ENCODE assay signal across 8 mouse cellular contexts in the genomic region with DNA sequence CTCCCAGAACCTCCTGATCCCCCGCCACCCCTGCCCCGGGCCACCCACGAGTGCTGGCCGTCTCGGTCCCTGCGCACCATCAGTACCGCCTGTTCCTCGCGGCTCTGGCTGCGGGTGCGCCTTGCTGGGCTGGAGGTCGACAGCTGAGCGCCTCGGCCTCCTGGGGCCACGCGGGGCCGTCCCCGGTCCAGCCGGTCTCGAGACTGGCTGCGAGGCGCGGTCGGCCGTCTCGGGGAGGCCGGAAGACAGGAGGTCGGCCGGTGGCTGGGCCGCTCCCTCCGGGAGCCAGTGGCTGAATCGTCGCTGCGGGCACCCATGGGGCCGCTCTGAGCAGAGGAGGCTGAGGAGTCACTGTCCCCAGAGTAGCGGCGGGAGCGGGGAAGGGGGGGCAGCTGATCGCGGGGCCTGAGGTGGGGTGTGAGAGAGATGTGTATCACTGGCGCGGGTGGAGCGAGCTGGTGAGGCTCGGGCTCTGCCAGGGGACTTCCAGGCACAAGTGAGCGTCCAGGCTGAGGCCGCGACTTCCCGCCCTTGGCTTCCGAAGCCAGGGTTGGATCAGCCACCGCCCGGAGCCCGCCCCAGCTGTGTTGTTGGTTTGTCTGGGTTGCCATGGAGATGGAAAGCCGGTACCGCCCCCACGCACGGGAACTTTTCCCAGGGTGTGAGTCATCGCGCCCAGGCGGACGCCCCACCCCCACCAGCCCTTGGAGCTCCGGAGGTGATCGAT. TPM values are rescaled to one million over a fixed set of nuclear protein-coding genes. Genes with fewer than 3 reads are reported as not detected.
DNase-seq lines count a peak whose midpoint lies in the region; ATAC-seq and TF ChIP-seq lines count a peak whose summit lies in the region.

No protein-coding gene starts in this region.

- peaks cover 36% of the 10 kb centered on the region for H3K4me1 ChIP-seq in neural tube, embryonic 14.5 days (ENCODE audit: control insufficient read depth, insufficient read depth, low read length)

- WGBS in neural tube, embryonic 14.5 days = 2% methylated on average over 54 of the region's 62 CpGs

- peak overlapping the region; percentile 92 for H3K4me3 ChIP-seq in layer of hippocampus, adult 2 months
- H3K4me3 ChIP-seq in neural tube, embryonic 14.5 days (ENCODE audit: low read depth, low read length) = peak overlapping the region; percentile 24

- TF ChIP-seq CTCF in layer of hippocampus, adult 2 months (conservative IDR thresholded peaks at IDR 0.05) = no peak

- H3K9ac ChIP-seq in neural tube, embryonic 14.5 days (replicated peaks; ENCODE audit: low read depth, low read length) = peak overlapping the region; percentile 39

- no peak for ATAC-seq in neural tube, embryonic 14.5 days (ENCODE audit: low read depth)

- no peaks in the 10 kb centered on the region for H3K9me3 ChIP-seq in neural tube, embryonic 14.5 days (ENCODE audit: control insufficient read depth, low read length)

- peak overlapping the region; percentile 54 for H3K4me2 ChIP-seq in neural tube, embryonic 14.5 days (ENCODE audit: low read depth, low read length)

- peak overlapping the region; percentile 93 for H3K27ac ChIP-seq in layer of hippocampus, adult 2 months
- no peak overlapping the region for H3K27ac ChIP-seq in neural tube, embryonic 14.5 days (ENCODE audit: low read depth, low read length)

- peaks cover 49% of the 10 kb centered on the region for H3K27me3 ChIP-seq in neural tube, embryonic 14.5 days (ENCODE audit: control insufficient read depth, insufficient read depth, low read length)

- peaks cover 10% of the 10 kb centered on the region; the same call in 1 of the 2 replicates for H3K36me3 ChIP-seq in neural tube, embryonic 14.5 days (ENCODE audit: control insufficient read depth, insufficient read depth, low read length)

- peak; percentile 94 for DNase-seq in ES-CJ7 (ENCODE audit: low read depth, low spot score)
- peak; percentile 75 for DNase-seq in cerebellum, adult 11-12 months
- DNase-seq in forelimb bud, embryonic 11.5 days (ENCODE audit: low read depth, low spot score) = peak; percentile 76
- peak; percentile 97 for DNase-seq in heart, postnatal 4 days
- peak; percentile 94 to 97 for DNase-seq in layer of hippocampus, adult 2 months (ENCODE audit: low spot score in 2 of 2)
- DNase-seq in lung, adult 18-20 months = peak; percentile 96 to 98
- peak; percentile 53 to 60 for DNase-seq in thymus, adult 18-20 months

RNA-seq across cellular contexts. Expression of a gene that starts 3.6 kb away (rescaled TPM):
- total RNA-seq in heart, postnatal 4 days (2021) = 10 to 100 TPM; 20.3 to 22.1 TPM
- total RNA-seq in layer of hippocampus, adult 2 months (2021) = 10 to 100 TPM; 93.6 to 97.7 TPM
- polyA plus RNA-seq in neural tube, embryonic 14.5 days (2014; fragmentation: Nextera tagmentation; extraction: Ambion mirVana) = 24.9 and 25.1 TPM in 2 replicates

RNA-seq across cellular contexts. Expression of a gene that starts 3.6 kb away (rescaled TPM):
- 1 to 10 TPM in 1 of 2 experiments, under 1 TPM in 1; 0.41 to 1.0 TPM for total RNA-seq in heart, postnatal 4 days (2021)
- total RNA-seq in layer of hippocampus, adult 2 months (2021) = 10 to 100 TPM; 87.7 to 95.3 TPM
- 1.3 and 1.8 TPM in 2 replicates for polyA plus RNA-seq in neural tube, embryonic 14.5 days (2014; fragmentation: Nextera tagmentation; extraction: Ambion mirVana)

RNA-seq across cellular contexts. Expression of a gene that starts 37.1 kb away (rescaled TPM):
- 10 to 100 TPM; 19.4 to 20.6 TPM for total RNA-seq in heart, postnatal 4 days (2021)
- 10 to 100 TPM; 19.7 to 19.8 TPM for total RNA-seq in layer of hippocampus, adult 2 months (2021)
- 33.1 and 34.4 TPM in 2 replicates for polyA plus RNA-seq in neural tube, embryonic 14.5 days (2014; fragmentation: Nextera tagmentation; extraction: Ambion mirVana)

RNA-seq across cellular contexts. Expression of a gene that starts 37.5 kb away (rescaled TPM):
- 100 to 1,000 TPM; 247 to 254 TPM for total RNA-seq in heart, postnatal 4 days (2021)
- 100 to 1,000 TPM; 333 to 394 TPM for total RNA-seq in layer of hippocampus, adult 2 months (2021)
- 320 and 364 TPM in 2 replicates for polyA plus RNA-seq in neural tube, embryonic 14.5 days (2014; fragmentation: Nextera tagmentation; extraction: Ambion mirVana)

Comparison
In these comparisons a context has a peak if more than half of its experiments do, and no peak if none do; other contexts are left out.
1. RNA of a gene that starts 3.6 kb away (total RNA-seq): 93.6 to 97.7 TPM in layer of hippocampus, adult 2 months; 20.3 to 22.1 TPM in heart, postnatal 4 days; every median in the first group is over 4 times any median in the second.
2. RNA of a gene that starts 3.6 kb away (total RNA-seq): 87.7 to 95.3 TPM in layer of hippocampus, adult 2 months; 0.41 to 1.0 TPM in heart, postnatal 4 days; every median in the first group is over 10 times any median in the second.
3. Peak in every context shown above with its lines, with median percentiles within 50 percentile points of each other: DNase-seq.